Mouse (Mus musculus) v-Abl transformed pro-B cells (cell line): ENCODE results near the gene Tpm4.

Experiments
- in situ Hi-C, 2 experiments: fragments of 400-800 bp; cut with MboI; formaldehyde crosslinking; loops; one replicate each; pipeline ENCODE4 v1.15.1; 2025; ENCODE audit not compliant: unreplicated experiment in 2 of 2

The Tpm4 gene

DNA sequence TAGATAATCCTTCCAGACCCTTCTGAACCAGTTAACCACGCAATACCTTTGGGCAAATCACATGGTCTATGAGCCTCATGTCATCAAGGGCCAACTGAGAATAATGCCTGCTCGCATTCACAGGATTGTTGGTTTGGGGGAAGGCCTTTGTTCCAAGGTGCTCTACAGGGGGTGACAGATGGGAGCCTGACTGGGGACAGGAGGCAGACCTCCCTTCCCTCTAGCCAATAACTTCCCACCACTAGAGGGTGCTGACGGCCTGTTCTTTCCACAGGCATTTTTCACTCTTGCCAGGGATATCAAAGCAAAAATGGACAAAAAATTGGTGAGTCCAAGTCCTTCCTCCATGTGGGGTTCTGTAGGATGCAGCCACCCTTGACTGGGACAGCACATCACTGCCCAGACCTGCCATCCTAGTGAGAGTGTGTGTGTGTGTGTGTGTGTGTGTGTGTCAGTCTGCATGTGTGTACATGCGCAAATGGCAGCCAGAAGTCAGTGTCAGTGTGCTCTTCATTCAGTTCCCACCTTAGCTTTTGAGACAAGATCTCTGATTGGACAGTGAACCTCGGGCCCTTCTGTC lies 42.7 kb downstream of the Tpm4 start:
- in situ Hi-C loops: loop anchor here (5.0 to 25.0 kb wide), 6 partner anchors 35 to 1040 kb away; partner anchors contain the start of genes Ap1m1 (in 1 of the 2), Cib3 (in 1 of the 2) and Gm11034 (in 1 of the 2)

- in situ Hi-C loops: loop anchor here in 1 of 2 experiments (25.0 kb wide), 1 partner anchor 1046 kb away; no protein-coding TSS in a partner anchor
Observed at GRCm38 (mm10) chr8:72183554-72184202, 48.9 kb downstream of the Tpm4 start.

DNA sequence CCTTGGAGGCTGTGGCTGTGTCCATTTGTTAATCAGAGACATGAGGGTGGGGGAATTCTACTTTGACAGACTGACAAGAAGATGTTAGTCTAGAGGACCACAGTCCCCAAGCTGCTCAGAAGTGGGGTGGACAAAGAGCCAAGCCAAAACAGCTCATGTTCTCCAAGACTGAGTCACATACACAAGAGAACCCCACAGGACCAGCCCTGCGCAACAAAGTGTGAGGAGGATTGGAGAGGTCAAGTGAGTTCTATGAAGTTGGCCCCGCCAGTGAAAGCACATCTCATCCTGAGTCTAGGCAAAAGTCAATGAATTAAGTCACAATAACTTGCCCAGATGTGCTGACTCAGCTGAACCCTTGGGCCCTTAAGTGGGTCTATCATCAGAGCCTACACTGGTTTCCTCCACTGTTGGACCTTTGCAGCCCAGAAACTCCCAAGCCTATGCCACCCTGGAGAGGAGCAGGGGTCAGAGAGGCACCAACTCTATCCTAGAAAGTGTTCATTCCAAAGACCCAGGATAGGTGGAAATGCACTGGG lies 53.1 kb downstream of the Tpm4 start:
- in situ Hi-C loops: loop anchor here in 1 of 2 experiments (25.0 kb wide), 1 partner anchor 1051 kb away; no protein-coding TSS in a partner anchor

- in situ Hi-C loops: loop anchor here in 1 of 2 experiments (25.0 kb wide), 1 partner anchor 1052 kb away; no protein-coding TSS in a partner anchor
Observed at GRCm38 (mm10) chr8:72189417-72190214, 54.8 kb downstream of the Tpm4 start, which contains the start of gene Hsh2d. Hsh2d (plus strand) TSS chr8:72189638.

DNA sequence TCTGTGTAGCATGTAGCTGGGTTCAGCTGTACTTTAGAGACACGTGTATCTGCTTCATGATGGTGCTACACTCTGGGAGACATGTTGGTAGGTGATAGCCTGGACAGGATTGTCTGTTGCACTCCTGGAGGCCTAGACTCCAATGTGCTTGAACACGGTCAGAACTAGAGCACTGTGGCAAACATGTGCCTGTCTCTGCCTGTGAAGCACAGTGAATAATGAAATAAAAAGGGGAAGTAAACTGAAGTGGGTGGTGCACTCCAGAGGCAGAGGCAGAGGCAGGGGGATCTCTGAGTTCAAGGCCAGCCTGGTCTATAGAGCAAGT lies 55.4 kb downstream of the Tpm4 start:
- in situ Hi-C loops: loop anchor here in 1 of 2 experiments (25.0 kb wide), 1 partner anchor 1053 kb away; no protein-coding TSS in a partner anchor

DNA sequence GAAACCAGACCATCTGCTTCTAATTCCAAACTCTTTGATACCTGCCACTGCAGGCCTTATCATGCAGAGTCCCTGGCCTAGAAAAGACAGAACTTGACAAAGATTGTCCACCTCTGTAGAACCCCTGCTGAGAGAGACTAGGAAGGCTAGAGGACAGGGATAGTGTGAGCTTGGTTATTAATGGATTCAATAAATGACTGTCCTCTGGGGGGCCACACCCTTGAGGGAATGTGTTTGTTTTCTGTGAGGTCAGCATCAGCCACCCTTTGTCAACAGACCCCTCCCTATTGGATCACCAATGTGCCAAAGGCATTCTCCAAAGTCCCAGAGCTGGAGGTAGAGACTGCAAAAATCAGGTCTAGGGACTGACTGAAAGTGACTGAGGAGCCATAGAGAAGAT lies 57.3 kb downstream of the Tpm4 start:
- in situ Hi-C loops: loop anchor here in 1 of 2 experiments (25.0 kb wide), 1 partner anchor 1055 kb away; no protein-coding TSS in a partner anchor

DNA sequence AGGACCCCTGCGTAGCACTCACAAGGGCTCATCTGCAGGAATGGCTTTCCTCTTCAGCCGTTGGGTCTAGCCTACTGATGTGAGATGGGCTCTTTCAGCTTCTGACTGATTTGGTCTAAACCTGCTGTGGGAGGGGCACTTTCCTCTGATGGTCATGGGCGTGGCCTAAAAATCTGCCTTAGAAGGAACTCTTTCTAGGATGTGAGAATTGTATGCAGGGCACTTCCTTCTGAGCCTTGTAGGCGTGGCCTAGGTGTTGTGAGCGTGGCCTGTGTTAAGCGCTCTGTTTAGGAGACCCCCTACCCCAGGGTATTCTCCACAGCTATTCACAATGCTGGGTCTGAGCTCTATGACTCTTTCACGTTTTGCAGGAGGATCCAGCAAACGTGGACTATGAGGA lies 63.2 kb downstream of the Tpm4 start:
- in situ Hi-C loops: loop anchor here in 1 of 2 experiments (25.0 kb wide), 1 partner anchor 1061 kb away; no protein-coding TSS in a partner anchor
